Mouse (Mus musculus) layer of hippocampus, adult 8-10 months (tissue): ENCODE measurements around the gene Coasy. TPM values are rescaled to one million over a fixed set of nuclear protein-coding genes. Genes with fewer than 3 reads are reported as not detected.

ENCODE experiments used
- DNase-seq, 2 experiments: peaks; one replicate each; pipeline ENCODE4 v3.0.0; 2022; ENCODE audit warnings: low spot score in 2 of 2
- total RNA-seq, 4 experiments: library from RNA; stranded (reverse); gene quantifications; 2 replicates each; pipeline ENCODE4 v1.2.4; 2022

Gene Coasy
- total RNA-seq, 4 experiments from 2014 or later = 24.5 to 29.1 (median 27.6) TPM

GRCm38 (mm10) chr11:101130056-101130756, 47.8 kb downstream of the Coasy start:
- DNase-seq = no peak

GRCm38 (mm10) chr11:101131187-101131586, 48.8 kb downstream of the Coasy start:
- no peak for DNase-seq

GRCm38 (mm10) chr11:101131701-101132100, 49.3 kb downstream of the Coasy start:
- no peak for DNase-seq

GRCm38 (mm10) chr11:101133037-101133436, 50.7 kb downstream of the Coasy start:
- no peak for DNase-seq

GRCm38 (mm10) chr11:101134217-101134865, 52.0 kb downstream of the Coasy start:
- no peak for DNase-seq

Other genes starting within 250 kb of the Coasy start
- gene Stat5b, start 231.8 kb upstream of the Coasy start, total RNA-seq = 10 to 100 TPM; 13.3 to 18.4 (median 15.6) TPM
- gene Stat5a, start 223.2 kb upstream of the Coasy start, total RNA-seq = 1 to 10 TPM; 2.5 to 3.8 (median 2.8) TPM
- gene Stat3, start 143.0 kb upstream of the Coasy start, total RNA-seq = 10 to 100 TPM; 42.9 to 75.3 (median 52.9) TPM
- 10 to 100 TPM; 15.4 to 22.1 (median 18.9) TPM for gene Cavin1, start 111.7 kb upstream of the Coasy start, total RNA-seq
- 100 to 1,000 TPM; 402 to 498 (median 457) TPM for gene Atp6v0a1, start 73.1 kb upstream of the Coasy start, total RNA-seq
- gene Naglu, start 12.6 kb upstream of the Coasy start, total RNA-seq = 10 to 100 TPM in 2 of 4 experiments, 1 to 10 TPM in 2; 7.3 to 22.9 (median 15.2) TPM
- 1 to 10 TPM in 3 of 4 experiments, under 1 TPM in 1; 0.83 to 1.4 (median 1.2) TPM for gene Hsd17b1, start 4.2 kb upstream of the Coasy start, total RNA-seq
- 10 to 100 TPM; 36.2 to 41.6 (median 39.6) TPM for gene Mlx, start 4.7 kb downstream of the Coasy start, total RNA-seq
- 1 to 10 TPM; 2.5 to 5.4 (median 3.9) TPM for gene Psmc3ip, start 12.9 kb downstream of the Coasy start, total RNA-seq
- 10 to 100 TPM; 51.3 to 53.1 (median 52.4) TPM for gene Retreg3, start 37.3 kb downstream of the Coasy start, total RNA-seq
- 10 to 100 TPM; 39.8 to 43.9 (median 43.3) TPM for gene Tubg1, start 37.4 kb downstream of the Coasy start, total RNA-seq
- gene Tubg2, start 73.3 kb downstream of the Coasy start, total RNA-seq = 10 to 100 TPM; 32.9 to 43.5 (median 38.2) TPM
- gene Cntnap1, start 88.0 kb downstream of the Coasy start, total RNA-seq = 100 to 1,000 TPM; 157 to 185 (median 168) TPM
- gene Plekhh3, start 88.8 kb downstream of the Coasy start, total RNA-seq = 10 to 100 TPM; 13.6 to 16.9 (median 15.6) TPM
- under 1 TPM; 0.31 to 0.50 (median 0.35) TPM for gene Ccr10, start 92.9 kb downstream of the Coasy start, total RNA-seq
- 10 to 100 TPM; 63.5 to 88.1 (median 77.5) TPM for gene Ezh1, start 143.9 kb downstream of the Coasy start, total RNA-seq
- gene Ramp2, start 163.5 kb downstream of the Coasy start, total RNA-seq = 10 to 100 TPM; 54.2 to 66.0 (median 64.6) TPM
- gene Vps25, start 171.1 kb downstream of the Coasy start, total RNA-seq = 10 to 100 TPM; 59.1 to 76.6 (median 65.5) TPM
- 10 to 100 TPM in 3 of 4 experiments, 1 to 10 TPM in 1; 9.0 to 11.6 (median 10.9) TPM for gene Wnk4, start 178.0 kb downstream of the Coasy start, total RNA-seq
- gene Cntd1, start 196.4 kb downstream of the Coasy start, total RNA-seq = 1 to 10 TPM in 1 of 4 experiments, under 1 TPM in 3; 0.16 to 1.4 (median 0.52) TPM
- gene Coa3, start 196.5 kb downstream of the Coasy start, total RNA-seq = 10 to 100 TPM; 90.3 to 98.9 (median 91.4) TPM
- gene Becn1, start 219.7 kb downstream of the Coasy start, total RNA-seq = 100 to 1,000 TPM; 167 to 224 (median 191) TPM
- gene Psme3, start 233.6 kb downstream of the Coasy start, total RNA-seq = 100 to 1,000 TPM; 110 to 129 (median 117) TPM
- gene Aoc2, start 242.5 kb downstream of the Coasy start, total RNA-seq = 1 to 10 TPM; 5.1 to 9.9 (median 7.4) TPM
- gene Aoc3, start 248.0 kb downstream of the Coasy start, total RNA-seq = 1 to 10 TPM in 1 of 4 experiments, under 1 TPM in 3; 0.57 to 1.1 (median 0.78) TPM